Comparison of ENCODE assay signal across 14 mouse cellular contexts in the genomic region with DNA sequence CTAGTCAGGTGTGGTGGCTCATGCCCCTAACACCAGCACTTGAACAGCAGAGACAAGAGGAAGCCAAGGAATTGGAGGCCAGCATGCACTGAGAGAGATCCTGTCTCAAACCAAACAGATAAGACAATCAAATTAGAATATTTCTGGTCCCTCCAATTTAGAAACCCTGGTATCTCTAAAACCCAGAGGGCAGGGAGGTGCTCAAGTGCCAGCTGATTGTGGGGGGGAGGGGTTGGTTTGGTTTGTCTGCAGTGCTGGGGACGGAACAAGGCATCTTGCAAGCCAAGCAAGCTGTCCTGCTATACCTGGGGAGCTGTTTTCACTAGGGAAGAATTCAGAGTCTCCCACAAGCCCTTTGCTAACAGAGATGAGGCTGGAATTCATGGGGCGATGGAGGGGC. TPM values are rescaled to one million over a fixed set of nuclear protein-coding genes. Genes with fewer than 3 reads are reported as not detected.
A peak's percentile ranks its signal among the peaks of the same experiment; 100 is the strongest.
DNase-seq lines count a peak whose midpoint lies in the region; ATAC-seq and TF ChIP-seq lines count a peak whose summit lies in the region.
"Had no signal": no experiment of that assay in that cellular context is flagged by ENCODE, and none has a peak within 500 bp of the region (broad histone marks: within the 10 kb centered on the region; RNA-seq: fewer than 3 reads in every experiment).

No protein-coding gene starts in this region.

- H3K4me1 ChIP-seq in heart, embryonic 14.5 days (ENCODE audit: control insufficient read depth in 2 of 2, insufficient read depth in 2 of 2, low read length in 2 of 2) = peaks cover 44 to 73% of the 10 kb centered on the region in 2 experiments
- H3K4me1 ChIP-seq in heart, adult 2 months (ENCODE audit: control insufficient read depth, insufficient read depth, low read length) = peaks cover 21% of the 10 kb centered on the region
- H3K4me1 ChIP-seq in ES-Bruce4 (ENCODE audit: control insufficient read depth, insufficient read depth, low read length) = peaks cover 22% of the 10 kb centered on the region
- H3K4me1 ChIP-seq in erythroblast, embryonic 14.5 days (ENCODE audit: control insufficient read depth) = peaks cover 56% of the 10 kb centered on the region
- H3K4me1 ChIP-seq in liver, embryonic 12.5 days = peaks cover 70% of the 10 kb centered on the region

- intact Hi-C loops in heart, adult 2 months (cut with DNase I) = no loop called here

- 37% methylated on average over 2 of the region's 2 CpGs for WGBS in heart, embryonic 14.5 days
- 67% methylated on average over 2 of the region's 2 CpGs for WGBS in heart, adult 2 months
- WGBS in liver, embryonic 12.5 days (ENCODE audit: insufficient replicate concordance) = 23% methylated on average over 2 of the region's 2 CpGs

- H3K36me3 ChIP-seq in heart, embryonic 14.5 days (ENCODE audit: control insufficient read depth, insufficient read depth, low read length) = peaks cover 28% of the 10 kb centered on the region
- H3K36me3 ChIP-seq in heart, adult 2 months (ENCODE audit: control insufficient read depth, insufficient read depth, low read length) = peaks cover 3% of the 10 kb centered on the region; the same call in 1 of the 2 replicates
- H3K36me3 ChIP-seq in ES-Bruce4 (ENCODE audit: control insufficient read depth, insufficient read depth, low read length, poor library complexity, severe bottlenecking) = no peaks in the 10 kb centered on the region
- H3K36me3 ChIP-seq in erythroblast, embryonic 14.5 days (ENCODE audit: control insufficient read depth) = no peaks in the 10 kb centered on the region
- 0 out of 2 replicates have a peak, but pooled peaks cover 3% of the 10 kb centered on the region for H3K36me3 ChIP-seq in liver, embryonic 12.5 days

- DNase-seq in heart, adult 2 months = no peak
- no peak for DNase-seq in cerebellum, adult 9-11 months
- DNase-seq in cerebellum, postnatal 25 days = no peak
- DNase-seq: B cell, adult 2 months; cerebellum, adult 8-10 months; gastrocnemius, postnatal 14 days; kidney, postnatal 4 days had no signal

- 0 out of 2 replicates have a peak overlapping the region, but pooled peaks have one; percentile 17 for H3K4me2 ChIP-seq in heart, embryonic 14.5 days (ENCODE audit: low read length)
- peak overlapping the region; percentile 71 for H3K4me2 ChIP-seq in liver, embryonic 12.5 days
- H3K4me2 ChIP-seq: limb, embryonic 12.5 days had no signal

- H3K9ac ChIP-seq in heart, embryonic 14.5 days (ENCODE audit: low read length) = peak overlapping the region; percentile 51; the same call in 1 of the 2 replicates
- H3K9ac ChIP-seq in heart, adult 2 months (ENCODE audit: low read depth, low read length) = no peak overlapping the region
- H3K9ac ChIP-seq in ES-Bruce4 (ENCODE audit: low read depth, poor library complexity, severe bottlenecking) = no peak overlapping the region
- peak overlapping the region; percentile 56 for H3K9ac ChIP-seq in liver, embryonic 12.5 days
- H3K9ac ChIP-seq: limb, embryonic 12.5 days had no signal

- no peak overlapping the region for H3K4me3 ChIP-seq in heart, embryonic 14.5 days (ENCODE audit: control insufficient read depth in 1 of 2, insufficient read depth in 1 of 2, low read depth in 1 of 2, low read length in 2 of 2)
- H3K4me3 ChIP-seq in heart, adult 2 months = no peak overlapping the region
- no peak overlapping the region for H3K4me3 ChIP-seq in ES-Bruce4 (ENCODE audit: low read depth, low read length)
- H3K4me3 ChIP-seq in erythroblast, embryonic 14.5 days (replicated peaks) = peak overlapping the region; percentile 52
- H3K4me3 ChIP-seq in liver, embryonic 12.5 days = peak overlapping the region; percentile 23
- H3K4me3 ChIP-seq: limb, embryonic 12.5 days; myocyte had no signal

- peaks cover 23% of the 10 kb centered on the region for H3K79me2 ChIP-seq in heart, adult 2 months (replicated peaks; ENCODE audit: control insufficient read depth, insufficient read depth, low read length)

- peak overlapping the region; percentile 71 to 74 for H3K27ac ChIP-seq in heart, embryonic 14.5 days (replicated peaks in 1 of 2; ENCODE audit: control insufficient read depth in 1 of 2, insufficient read depth in 1 of 2, low read depth in 2 of 2, low read length in 2 of 2)
- H3K27ac ChIP-seq in heart, adult 2 months = no peak overlapping the region
- no peak overlapping the region for H3K27ac ChIP-seq in ES-Bruce4 (ENCODE audit: insufficient read depth, low read length)
- peak overlapping the region; percentile 83 for H3K27ac ChIP-seq in liver, embryonic 12.5 days

- ATAC-seq in heart, embryonic 14.5 days (ENCODE audit: insufficient number of reproducible peaks, insufficient read depth, low FRiP score, low read depth) = no peak
- ATAC-seq in liver, embryonic 12.5 days = peak; percentile 88
- no peak for ATAC-seq in cerebellum, adult (ENCODE audit: insufficient number of reproducible peaks, low FRiP score, low TSS enrichment)

- TF ChIP-seq POLR2A in heart, adult 2 months (IDR thresholded peaks at IDR 0.05; ENCODE audit: insufficient read depth, low read depth, low read length) = no peak
- TF ChIP-seq POLR2A in ES-Bruce4 (IDR thresholded peaks at IDR 0.05; ENCODE audit: insufficient read depth, low read length) = no peak

- TF ChIP-seq CTCF in heart, adult 2 months (IDR thresholded peaks at IDR 0.05) = no peak
- no peak for TF ChIP-seq CTCF in ES-Bruce4 (IDR thresholded peaks at IDR 0.05; ENCODE audit: low read depth, low read length)

- TF ChIP-seq EP300 in heart, adult 2 months (IDR thresholded peaks at IDR 0.05; ENCODE audit: insufficient read depth, low read depth, low read length) = no peak
- 0 out of 2 replicates have a peak, but pooled peaks have one; percentile 13 for TF ChIP-seq EP300 in ES-Bruce4 (IDR thresholded peaks at IDR 0.05; ENCODE audit: insufficient read depth, low read depth, low read length)

- H3K27me3 ChIP-seq in heart, embryonic 14.5 days (ENCODE audit: control insufficient read depth, insufficient read depth, low read length) = no peaks in the 10 kb centered on the region
- H3K27me3 ChIP-seq in heart, adult 2 months (ENCODE audit: control insufficient read depth, insufficient read depth, low read length) = no peaks in the 10 kb centered on the region
- no peaks in the 10 kb centered on the region for H3K27me3 ChIP-seq in ES-Bruce4 (ENCODE audit: control insufficient read depth, insufficient read depth, low read length, poor library complexity, severe bottlenecking)
- peaks cover 5% of the 10 kb centered on the region for H3K27me3 ChIP-seq in erythroblast, embryonic 14.5 days (ENCODE audit: control insufficient read depth)
- H3K27me3 ChIP-seq in liver, embryonic 12.5 days (replicated peaks) = no peaks in the 10 kb centered on the region
- H3K27me3 ChIP-seq: limb, embryonic 12.5 days had no signal

- no peaks in the 10 kb centered on the region for H3K9me3 ChIP-seq in heart, embryonic 14.5 days (ENCODE audit: control insufficient read depth, low read length)
- no peaks in the 10 kb centered on the region for H3K9me3 ChIP-seq in ES-Bruce4 (replicated peaks; ENCODE audit: control insufficient read depth, insufficient read depth, low read length, poor library complexity, severe bottlenecking)
- no peaks in the 10 kb centered on the region for H3K9me3 ChIP-seq in erythroblast, embryonic 14.5 days (ENCODE audit: control insufficient read depth, low read length)
- no peaks in the 10 kb centered on the region for H3K9me3 ChIP-seq in liver, embryonic 12.5 days (replicated peaks)
- H3K9me3 ChIP-seq: limb, embryonic 12.5 days had no signal

RNA-seq across cellular contexts. Expression of gene Tnrc18, which starts 15.5 kb away (rescaled TPM):
- 28.1 and 31.0 TPM in 2 replicates for polyA plus RNA-seq in heart, embryonic 14.5 days (2014; fragmentation: Nextera tagmentation; extraction: Ambion mirVana)
- 10 to 100 TPM; 49.7 to 60.3 TPM for total RNA-seq in heart, adult 2 months (2021)
- polyA plus RNA-seq in heart, adult 2 months (2012; rRNA removed) = 15.1 and 18.5 TPM in 2 replicates
- 13.9 and 20.2 TPM in 2 replicates for polyA plus RNA-seq in ES-Bruce4 (2011; ENCODE audit: insufficient read depth, insufficient read length, low read depth, missing spikeins)
- polyA plus RNA-seq in erythroblast, embryonic 14.5 days (2012) = 0.97 and 1.5 TPM in 2 replicates
- polyA plus RNA-seq in liver, embryonic 12.5 days (2016; fragmentation: Nextera tagmentation; extraction: Ambion mirVana) = 8.8 and 8.9 TPM in 2 replicates

Comparison
In these comparisons a context has a peak if more than half of its experiments do, and no peak if none do; other contexts are left out.
1. H3K27ac ChIP-seq: peak in heart, embryonic 14.5 days (2 of 2) and liver, embryonic 12.5 days (single experiment); none in heart, adult 2 months (single experiment) and ES-Bruce4 (single experiment).
2. H3K9ac ChIP-seq: peak in heart, embryonic 14.5 days (single experiment) and liver, embryonic 12.5 days (single experiment); none in heart, adult 2 months (single experiment) and ES-Bruce4 (single experiment).
3. H3K4me3 ChIP-seq: peak in erythroblast, embryonic 14.5 days (single experiment) and liver, embryonic 12.5 days (single experiment); none in heart, embryonic 14.5 days (0 of 2), heart, adult 2 months (single experiment) and ES-Bruce4 (single experiment).